Mouse (Mus musculus) liver, embryonic 14.5 days (tissue): Measurements from ENCODE around the gene Ntrk3.

ENCODE experiments used
- CTCF ChIP-seq: IDR thresholded peaks from 2 replicates; pipeline ENCODE4 v1.5.1; 2016; ENCODE audit warnings: antibody characterized with exemption, low read depth, control low read depth
- EP300 ChIP-seq: IDR thresholded peaks from 2 replicates; pipeline ENCODE4 v1.6.1; 2016; ENCODE audit warnings: antibody characterized with exemption, low read depth

GRCm38 (mm10) chr7:78660832-78661231, 77.0 kb downstream of the Ntrk3 start:
- TF ChIP-seq CTCF (no peak), EP300 (no peak)
